Mouse (Mus musculus) cerebellum, adult 11-12 months (tissue): ENCODE results near the gene Slc9a3r1.
A peak's percentile ranks its signal among the peaks of the same experiment; 100 is the strongest.

ENCODE experiments used
- DNase-seq: peaks from one replicate; pipeline ENCODE4 v3.0.0; 2022

Slc9a3r1 gene

GRCm38 (mm10) chr11:115163568-115164150 lies 518 bp downstream of the Slc9a3r1 start:
- DNase-seq = peak; percentile 45

- peak; percentile 58 for DNase-seq
These were observed 1.3 kb downstream of the Slc9a3r1 start for GRCm38 (mm10) chr11:115164341-115164975.

GRCm38 (mm10) chr11:115164976-115165374 lies 1.8 kb downstream of the Slc9a3r1 start:
- peak; percentile 81 for DNase-seq

- DNase-seq = peak; percentile 25
These were observed 3.6 kb downstream of the Slc9a3r1 start for GRCm38 (mm10) chr11:115166776-115167175.

DNA sequence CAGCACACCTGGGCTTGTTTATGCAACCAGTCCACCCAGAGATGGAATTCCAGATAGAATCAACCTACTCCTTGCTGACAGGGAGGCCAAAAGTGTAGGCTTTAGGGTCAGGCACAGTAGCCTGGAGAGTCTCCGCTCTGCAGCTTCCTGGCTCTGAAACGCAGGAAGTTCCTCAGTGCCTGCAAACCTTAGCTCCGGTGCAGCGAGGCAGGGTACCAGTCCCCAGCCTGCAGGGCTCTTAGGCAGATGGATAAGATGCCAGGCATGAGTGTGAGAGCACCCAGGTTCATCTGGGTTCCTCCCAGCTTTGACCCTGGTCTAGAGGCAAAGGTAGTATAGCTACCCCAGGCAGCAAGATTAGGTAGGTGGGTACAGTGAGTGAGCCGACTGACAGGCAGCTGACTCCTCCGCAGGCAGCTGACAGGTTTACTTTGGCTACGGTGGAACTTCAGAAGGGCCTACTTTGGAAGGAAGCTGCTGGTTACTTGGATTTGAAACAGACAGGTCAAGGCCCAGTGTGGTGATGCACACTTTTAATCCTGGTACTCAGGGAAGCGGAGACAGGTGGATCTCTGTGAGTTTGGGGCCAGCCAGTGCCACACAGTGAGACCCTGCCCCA lies 4.6 kb downstream of the Slc9a3r1 start:
- no peak for DNase-seq

- DNase-seq = no peak
These were observed 6.3 kb downstream of the Slc9a3r1 start for GRCm38 (mm10) chr11:115169430-115169829.

DNA sequence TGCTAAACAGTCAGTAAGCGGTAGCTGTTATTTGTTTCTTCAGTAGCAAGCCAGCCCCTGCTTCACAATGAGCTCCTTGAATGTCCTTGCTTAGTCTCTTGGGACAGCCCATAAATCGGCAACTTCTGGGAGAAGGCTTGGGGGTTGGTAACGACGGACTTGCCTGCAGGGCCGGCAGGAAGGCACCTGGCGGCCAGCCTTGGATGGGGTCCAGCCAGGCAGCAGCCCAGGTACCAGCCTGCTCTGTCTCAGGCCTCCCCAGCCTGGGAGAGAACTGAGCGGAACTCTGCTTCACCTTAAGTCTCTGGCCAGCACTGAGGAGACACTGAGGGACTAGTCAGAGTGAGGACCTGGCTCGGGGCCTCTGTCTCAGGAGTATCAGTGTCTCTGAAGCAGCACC lies 8.0 kb downstream of the Slc9a3r1 start:
- peak; percentile 76 for DNase-seq

DNA sequence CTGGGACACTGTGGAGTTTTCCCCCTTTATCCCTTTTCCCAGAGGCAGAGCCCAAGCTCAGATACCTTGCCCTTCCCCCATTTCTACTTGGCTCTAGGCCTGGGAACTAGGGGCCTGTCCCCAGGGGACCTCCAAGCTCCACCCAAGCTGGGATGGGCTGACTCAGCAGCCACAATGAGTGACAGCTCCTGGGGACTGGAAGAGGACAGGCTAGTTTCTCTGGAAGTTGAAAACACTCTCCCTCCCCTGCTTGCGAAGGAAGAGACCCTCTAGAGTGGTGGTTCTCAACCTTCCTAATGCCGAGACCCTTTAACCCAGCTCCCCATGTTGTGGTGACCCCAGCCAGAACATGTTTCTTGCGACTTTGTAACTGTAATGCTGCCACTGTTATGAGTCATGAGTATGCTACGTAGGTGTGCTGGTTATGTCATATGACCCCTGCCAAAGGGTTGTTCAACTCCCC lies 9.7 kb downstream of the Slc9a3r1 start:
- DNase-seq = no peak

- DNase-seq = no peak
These were observed 10.6 kb downstream of the Slc9a3r1 start for GRCm38 (mm10) chr11:115173549-115174339.

GRCm38 (mm10) chr11:115176399-115177190 lies 13.5 kb downstream of the Slc9a3r1 start:
- no peak for DNase-seq

DNA sequence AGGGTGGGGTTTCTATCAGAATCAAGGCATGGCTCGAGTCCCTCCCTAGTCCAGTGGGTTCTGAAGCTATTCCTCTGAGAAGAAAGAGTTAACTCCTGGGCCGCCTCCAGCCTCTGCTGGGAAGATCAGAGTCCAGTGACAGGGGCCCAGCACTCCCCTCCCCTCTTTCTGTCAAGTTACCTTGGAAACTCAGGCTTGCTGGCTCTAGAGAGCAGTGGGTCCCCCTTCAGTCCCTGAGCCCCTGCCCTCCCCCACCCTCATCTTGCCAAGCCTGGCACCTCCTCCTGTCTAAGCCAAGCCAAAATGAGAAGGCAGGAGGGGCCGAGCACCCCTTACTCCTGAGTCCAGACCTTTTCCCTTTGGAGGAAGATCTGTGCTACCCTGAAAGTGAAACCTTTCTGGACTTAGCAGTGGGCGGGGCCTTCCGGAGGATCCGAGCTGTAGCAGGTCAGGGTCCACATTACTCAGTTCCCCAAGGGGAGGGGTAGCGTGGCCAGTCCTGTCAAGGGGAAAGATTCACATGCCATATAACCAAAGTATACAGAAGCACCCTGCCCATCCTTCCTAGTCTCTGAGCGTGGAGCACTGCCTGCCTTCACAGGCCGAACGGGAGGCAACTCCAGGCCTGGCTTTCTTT lies 14.5 kb downstream of the Slc9a3r1 start:
- DNase-seq = no peak

- DNase-seq = no peak
These were observed 15.6 kb downstream of the Slc9a3r1 start for GRCm38 (mm10) chr11:115178766-115179165.

- DNase-seq = no peak
These were observed 16.1 kb downstream of the Slc9a3r1 start for GRCm38 (mm10) chr11:115179191-115179590.

DNA sequence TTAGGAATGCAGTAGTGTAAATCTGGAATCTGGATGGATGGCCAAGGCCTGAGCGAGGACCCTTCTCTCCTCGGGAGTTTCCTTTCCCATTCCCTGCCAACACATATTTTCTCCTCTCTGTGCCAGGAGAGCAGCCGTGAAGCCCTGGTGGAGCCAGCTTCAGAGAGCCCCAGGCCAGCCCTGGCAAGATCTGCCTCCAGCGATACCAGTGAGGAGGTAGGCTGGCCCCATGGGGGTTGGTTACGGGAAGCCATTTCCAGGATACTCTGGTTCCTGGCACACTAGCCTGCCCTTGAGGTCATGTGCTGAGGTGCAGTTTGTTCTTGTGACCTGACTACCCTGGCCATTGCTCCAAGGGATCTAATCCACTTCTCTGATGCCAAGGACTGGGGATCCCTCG lies 16.7 kb downstream of the Slc9a3r1 start:
- DNase-seq = no peak

- peak; percentile 76 for DNase-seq
These were observed 18.9 kb downstream of the Slc9a3r1 start for GRCm38 (mm10) chr11:115181913-115182638.

GRCm38 (mm10) chr11:115184973-115185372 lies 21.8 kb downstream of the Slc9a3r1 start:
- DNase-seq = no peak

GRCm38 (mm10) chr11:115187224-115187639 lies 24.1 kb downstream of the Slc9a3r1 start, which contains the start of gene Tmem104:
Gene Tmem104, plus strand, starts transcription at chr11:115187487.
- DNase-seq = peak; percentile 99

DNA sequence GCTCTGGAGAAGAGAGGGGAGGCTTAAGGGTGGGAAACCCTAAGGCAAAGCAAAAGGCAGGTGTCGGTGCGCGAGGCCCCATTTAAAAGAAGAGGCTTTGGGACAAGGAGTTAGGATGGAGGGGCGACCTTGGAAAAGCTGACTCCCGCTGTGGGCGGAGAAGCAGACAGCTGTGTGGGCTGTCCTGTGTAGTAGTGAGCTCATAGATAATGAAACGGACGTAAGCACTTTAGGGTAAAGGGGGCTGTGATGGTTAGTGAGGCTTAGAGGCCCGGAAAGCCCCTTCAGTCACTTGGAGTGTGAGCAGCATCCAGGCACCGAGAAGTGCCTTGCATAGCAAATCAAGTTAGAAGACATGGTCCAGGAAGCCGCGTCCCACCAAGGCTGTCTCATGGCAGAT lies 24.6 kb downstream of the Slc9a3r1 start, which contains the start of gene Nat9:
Gene Nat9, minus strand, starts transcription at position 167 of the 400 bp plus-strand sequence.
- DNase-seq = no peak

- DNase-seq = no peak
These were observed 25.5 kb downstream of the Slc9a3r1 start for GRCm38 (mm10) chr11:115188539-115189231.

DNA sequence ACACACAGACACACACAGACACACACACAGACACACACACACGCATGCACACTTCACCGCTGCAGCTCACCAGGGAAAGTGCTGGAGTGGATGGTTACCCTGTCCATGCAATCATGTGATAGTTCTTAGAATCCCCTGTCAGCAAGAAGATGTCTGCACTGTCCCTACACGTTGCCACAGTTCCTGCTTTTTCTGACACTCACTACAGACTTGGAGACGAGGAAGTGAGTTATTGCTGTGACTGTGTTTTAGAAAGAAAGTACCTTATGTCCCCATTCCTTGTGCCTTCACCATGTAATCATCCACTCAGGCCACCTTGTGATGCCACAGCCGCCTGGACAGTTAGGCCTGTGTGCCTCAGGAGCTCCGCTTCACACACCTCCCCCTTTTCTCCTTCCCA lies 26.2 kb downstream of the Slc9a3r1 start:
- DNase-seq = no peak
